Mouse (Mus musculus) R1 (cell line): ENCODE measurements around the gene Slc1a7.

Experiments
- DNase-seq: peaks from one replicate; pipeline ENCODE4 v3.0.0-alpha.2; 2018; ENCODE audit warnings: low read depth, low spot score

Gene Slc1a7

DNA sequence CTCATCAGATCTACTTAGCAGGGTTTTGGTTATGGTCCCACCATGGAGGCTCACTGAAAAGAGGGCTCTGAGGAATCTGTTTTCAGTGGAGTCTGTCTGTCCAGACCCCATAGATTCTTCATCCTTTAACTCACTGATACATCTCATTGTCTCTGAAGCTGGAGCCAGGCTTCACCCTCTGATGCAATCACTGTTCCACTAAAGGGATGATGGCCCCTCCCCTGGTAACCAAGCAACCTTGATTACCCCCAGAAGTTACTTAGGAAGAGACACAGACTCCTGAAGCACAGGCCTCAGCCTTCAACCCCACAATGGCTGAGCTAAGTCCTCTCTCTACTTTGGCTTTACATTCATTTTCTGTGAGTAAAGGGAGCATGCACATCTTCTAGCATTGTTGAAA is 1.6 kb downstream of the Slc1a7 start:
- peak; percentile 31 for DNase-seq

DNA sequence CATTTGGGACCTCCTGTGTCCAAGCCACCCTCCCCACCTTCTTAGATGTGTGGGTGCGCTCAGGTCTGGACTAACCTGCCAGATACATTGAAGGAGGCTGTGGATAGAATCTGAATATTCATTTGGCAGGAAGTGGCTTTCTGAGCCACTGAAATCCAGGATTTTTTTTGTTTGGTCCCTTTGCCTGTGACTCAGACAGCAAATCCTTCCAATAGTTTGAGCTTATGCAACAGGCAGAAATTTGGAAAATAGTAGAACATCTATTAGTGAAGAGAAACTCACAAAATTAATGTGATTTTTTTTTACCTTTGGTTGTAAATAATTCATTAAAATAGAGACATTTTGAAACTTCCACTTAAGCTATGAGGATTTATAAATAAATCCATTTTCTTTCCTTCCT is 3.0 kb downstream of the Slc1a7 start:
- no peak for DNase-seq

DNA sequence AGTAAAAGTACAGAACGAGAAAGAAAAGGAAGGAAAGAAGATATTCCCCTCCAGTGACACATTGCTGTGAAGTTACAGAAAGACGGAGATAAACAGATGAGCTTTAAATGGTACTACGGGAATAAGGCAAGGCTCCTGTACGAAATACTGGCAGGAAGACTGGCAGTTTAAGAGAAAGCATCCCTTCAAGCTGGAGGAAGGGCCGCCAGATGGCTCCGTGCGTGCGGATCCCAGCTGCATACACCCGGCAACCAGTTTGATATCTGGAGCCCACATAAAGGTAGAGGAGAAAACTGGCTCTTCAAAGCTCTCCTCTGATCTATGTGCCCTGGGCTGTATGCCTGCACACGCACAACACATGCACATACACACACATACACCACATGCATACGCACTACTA is 6.4 kb downstream of the Slc1a7 start:
- DNase-seq = no peak

DNA sequence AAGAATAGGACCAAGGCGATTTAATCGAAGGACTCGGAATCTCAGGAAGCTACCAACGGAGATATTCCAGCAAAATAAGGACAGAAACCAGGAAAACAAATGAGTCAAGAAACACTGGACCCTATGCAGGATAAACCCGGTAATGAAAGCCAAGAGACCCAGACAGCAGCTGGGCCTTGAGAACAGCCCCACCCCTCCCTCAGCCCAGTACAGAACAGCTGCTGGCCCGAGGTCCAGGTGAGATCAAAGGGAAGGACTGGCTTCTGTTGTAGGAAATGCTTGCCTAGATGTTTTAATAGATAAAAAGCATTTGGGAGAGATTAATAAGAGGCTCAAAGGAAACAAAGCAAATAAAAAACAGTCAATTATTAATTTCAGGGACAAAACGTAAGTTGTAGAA is 6.9 kb downstream of the Slc1a7 start:
- no peak for DNase-seq

DNA sequence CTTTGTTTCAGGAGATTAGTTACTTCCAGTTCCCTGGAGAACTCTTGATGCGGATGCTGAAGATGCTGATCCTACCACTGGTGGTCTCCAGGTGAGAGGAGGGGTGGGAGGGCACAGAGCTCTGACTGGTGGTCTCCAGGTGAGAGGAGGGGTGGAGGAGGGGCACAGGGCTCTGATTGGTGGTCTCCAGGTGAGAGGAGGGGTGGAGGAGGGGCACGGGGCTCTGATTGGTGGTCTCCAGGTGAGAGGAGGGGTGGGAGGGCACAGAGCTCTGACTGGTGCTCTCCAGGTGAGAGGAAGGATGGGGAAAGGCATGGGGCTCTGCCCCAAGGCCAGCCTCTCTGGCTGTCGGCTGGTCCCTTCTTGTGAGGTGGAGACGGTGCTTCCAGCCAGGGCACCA is 9.5 kb downstream of the Slc1a7 start:
- no peak for DNase-seq

DNA sequence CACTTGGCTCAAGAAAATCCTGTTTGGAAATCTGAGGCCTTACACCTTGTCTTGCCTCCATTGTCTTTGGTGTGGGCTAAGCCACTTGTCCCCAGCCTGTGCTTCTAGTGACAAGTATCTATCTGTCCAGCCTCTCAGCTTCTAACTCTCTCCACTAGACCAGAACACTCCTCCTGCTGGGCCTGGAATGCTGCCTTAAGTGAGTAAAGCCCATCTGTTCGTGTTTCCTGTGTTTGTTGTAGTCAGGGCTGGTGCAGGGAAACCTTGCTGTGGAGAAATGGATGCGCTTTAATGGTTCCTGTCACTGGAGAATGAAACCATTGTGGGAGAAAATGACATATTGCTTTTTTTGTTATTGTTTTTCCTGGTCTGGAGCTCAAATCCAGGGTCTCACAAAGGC is 11.4 kb downstream of the Slc1a7 start:
- DNase-seq = no peak

DNA sequence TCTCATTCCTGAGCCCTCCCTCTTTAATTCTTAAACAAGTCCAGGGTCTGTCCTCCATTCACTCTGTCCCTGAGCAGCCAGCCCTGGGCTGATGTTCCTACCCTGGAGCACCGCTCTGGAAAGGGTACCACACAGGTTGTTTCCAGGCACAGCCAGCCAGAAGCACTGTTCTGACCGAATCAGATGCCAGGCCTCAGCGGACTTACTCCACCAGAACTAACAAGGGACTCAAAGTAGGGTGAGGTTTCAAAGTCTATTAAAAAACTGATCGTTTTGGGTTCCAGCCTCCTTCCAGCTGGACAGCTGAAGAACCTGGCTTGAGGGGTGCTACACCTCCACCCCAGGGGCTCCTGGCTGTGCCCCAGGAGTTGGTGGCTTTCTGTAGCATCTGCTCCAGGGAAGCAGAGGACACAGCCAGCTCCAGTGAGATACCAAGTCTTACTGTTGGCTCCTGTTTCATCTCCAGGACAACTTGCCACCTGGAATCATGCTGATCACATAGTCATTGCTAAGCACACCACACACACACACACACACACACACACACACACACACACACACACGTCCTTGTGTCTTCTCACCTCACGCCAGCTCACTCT is 12.0 kb downstream of the Slc1a7 start:
- DNase-seq = no peak

DNA sequence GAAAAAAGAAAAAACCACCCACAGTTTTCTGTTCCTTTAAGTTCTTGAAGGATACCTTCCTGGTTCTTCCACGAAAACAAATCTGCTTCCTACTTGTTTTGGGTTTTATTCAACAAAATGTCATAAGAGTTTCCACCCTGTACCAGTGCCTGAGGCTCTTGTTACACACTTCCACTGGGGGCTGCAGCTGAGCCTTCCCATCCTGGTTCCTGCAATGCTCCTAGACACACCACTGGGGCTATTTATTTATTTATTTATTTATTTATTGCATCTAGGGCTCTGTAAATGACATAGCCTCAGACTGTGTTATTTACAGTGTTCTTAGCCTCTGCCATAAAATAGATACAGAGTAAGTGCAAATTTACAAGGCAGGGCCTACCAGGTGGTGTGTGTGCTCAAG is 15.6 kb downstream of the Slc1a7 start:
- no peak for DNase-seq

DNA sequence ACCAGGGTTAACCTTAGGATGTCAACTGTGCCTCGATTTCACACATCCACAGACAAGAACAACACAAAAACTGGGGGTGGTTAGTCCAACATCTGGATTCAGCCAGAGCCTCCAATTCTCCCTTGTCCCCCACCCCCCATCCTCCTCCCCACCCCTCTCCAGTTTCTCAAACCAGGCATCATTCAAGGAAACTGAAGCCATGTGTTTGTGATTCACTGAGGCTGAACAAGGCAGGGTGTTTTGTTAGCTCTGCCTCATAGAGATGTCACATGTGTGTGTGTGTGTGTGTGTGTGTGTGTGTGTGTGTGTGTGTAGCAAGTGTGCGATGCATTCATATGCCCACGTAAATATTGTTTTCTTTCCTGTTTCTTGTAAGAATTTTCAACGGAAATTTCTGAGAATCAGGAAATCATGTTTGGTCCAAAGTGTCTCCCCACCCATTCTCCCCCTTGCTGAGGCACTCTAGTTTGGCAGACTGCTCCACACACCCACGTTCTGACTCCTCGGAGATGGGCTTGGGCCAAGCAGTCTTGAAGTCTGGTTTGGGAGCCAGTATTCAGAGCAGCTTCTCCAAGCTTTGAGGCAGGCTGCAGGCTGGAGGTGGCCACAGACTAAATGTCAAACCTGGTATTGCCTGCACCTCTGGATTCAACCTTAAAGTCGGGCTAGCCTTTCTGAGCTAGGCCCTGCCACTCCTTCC is 16.3 kb downstream of the Slc1a7 start:
- no peak for DNase-seq

DNA sequence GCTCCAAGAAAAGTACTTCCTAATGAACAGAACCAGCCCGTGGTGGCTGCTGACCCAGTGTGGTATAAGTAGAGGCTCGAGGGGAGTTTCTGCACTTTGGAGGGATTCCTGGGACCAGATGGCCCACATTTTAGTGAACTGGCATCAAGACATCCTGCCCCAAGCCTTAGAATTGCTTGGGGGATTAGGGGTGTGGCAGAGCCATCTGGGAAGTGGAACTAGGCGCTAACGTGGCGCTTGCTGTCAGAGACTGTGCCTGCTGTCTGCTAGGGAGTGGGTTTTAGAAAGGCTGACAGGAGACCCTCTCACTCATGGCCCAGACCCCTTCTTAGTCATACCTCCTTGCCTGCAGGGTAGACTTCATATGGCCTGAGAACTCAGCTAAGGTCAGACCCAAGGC is 17.7 kb downstream of the Slc1a7 start:
- DNase-seq = no peak

DNA sequence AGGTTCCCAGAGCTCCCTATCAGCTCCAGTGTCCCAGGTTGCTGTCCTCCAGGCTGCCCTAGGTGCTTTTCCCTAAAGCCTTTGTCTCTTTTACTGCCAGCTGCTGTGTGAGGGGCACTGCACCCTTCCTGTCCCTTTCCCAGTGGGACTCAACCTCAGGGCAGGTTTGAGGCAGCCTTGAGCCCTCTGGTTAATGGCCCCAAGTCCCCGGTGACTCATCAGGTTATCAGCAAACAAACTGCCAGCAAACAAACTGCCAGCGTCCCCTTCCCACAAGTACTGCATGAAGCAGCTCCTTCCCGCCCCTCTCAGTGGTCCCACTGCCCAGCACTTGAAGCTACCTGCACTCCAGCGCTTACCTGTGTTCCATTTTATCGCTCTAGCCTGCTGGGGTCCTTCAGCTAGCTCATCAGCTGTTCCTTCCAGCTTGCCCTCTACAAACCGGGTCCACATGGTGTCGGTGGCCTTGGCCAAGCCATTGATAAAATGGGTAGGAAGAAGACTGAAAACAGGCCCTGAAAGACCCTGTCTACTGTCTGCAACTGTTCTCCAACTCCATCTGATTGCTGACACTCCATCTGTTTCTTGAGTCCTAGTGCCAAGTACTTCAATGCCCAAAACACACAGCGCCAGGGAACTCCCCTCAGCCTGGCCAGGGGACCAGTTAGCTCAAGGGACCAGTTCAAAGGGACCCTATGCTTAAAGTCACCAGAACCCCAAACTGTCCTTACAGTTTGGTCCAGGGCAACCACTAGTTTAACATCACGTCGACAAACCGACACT is 18.4 kb downstream of the Slc1a7 start:
- no peak for DNase-seq

DNA sequence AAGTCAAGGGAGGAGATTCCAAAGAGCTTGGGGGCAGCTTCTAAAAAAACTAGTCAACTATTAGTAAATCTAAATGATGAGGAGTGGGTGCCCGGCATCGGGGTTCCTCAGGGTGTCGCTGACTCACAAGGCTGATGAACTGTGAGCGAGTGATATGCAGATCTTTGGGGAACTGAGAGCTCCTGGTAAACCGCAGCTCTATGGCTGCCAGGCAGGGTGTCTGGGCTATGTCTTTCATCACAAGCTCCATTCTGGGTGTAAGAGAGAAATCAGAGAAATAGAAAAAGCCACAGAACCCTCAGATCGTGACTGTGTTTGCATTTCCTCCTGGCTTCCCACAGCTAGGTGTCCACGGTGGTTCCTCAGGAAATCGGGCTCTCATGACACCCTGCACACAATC is 20.8 kb downstream of the Slc1a7 start:
- no peak for DNase-seq

DNA sequence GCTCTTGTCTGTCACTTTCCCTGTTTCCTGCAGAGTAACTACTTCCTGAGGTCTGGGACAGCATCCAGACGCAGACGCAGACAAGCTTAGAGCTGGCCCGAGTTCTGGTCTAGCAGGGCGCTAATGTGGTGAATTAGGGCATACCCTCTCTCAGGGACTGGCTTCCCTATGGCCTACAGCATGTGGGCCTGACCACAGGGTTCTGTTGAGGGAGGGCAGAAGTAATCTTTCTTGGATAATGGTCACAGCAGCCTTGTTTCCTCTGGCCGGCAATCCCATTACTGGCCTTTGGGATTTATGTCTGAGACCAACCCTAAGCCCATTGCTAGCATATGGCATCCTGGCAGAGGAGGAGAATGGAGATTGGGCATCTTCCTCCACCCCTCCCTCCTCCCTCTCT is 22.7 kb downstream of the Slc1a7 start:
- DNase-seq = no peak

DNA sequence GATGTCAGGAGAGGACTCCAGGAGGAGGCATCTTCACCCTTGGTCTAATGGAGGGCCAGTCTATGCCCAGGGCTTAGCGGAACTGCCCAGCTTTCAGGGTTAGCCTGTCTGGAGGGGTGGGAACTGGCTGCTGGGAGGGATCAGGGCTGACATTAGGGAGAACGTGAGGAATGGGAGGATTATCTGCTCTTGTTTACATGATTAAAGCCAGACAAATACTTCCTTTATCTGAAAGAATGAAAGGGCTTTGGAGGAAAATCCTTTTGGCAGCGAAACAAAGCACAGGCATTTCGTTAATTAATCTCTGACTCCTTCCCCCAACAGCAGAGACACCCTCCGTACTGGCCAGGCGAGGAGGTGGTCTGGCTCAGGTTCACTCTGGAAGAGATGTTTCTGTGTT is 23.7 kb downstream of the Slc1a7 start:
- peak; percentile 26 for DNase-seq

DNA sequence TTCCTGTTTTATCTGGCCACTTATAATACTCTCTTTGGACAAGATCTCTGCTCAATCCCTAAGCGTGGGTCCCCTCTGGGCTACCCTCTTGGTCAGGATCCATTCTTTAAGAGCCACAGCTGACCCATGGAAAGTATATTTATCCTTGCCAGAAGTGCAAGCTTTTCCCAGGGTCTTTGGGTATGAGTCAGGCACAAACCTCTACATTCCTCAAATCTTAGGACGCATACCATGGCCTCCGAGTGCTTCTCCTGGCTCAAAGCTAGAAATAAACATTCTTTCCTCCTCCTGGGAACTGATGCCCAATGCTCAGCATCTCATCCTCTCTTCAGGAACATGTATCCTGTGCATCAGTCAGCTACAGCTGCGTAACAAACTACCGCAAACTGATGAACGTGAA is 26.9 kb downstream of the Slc1a7 start:
- DNase-seq = no peak

DNA sequence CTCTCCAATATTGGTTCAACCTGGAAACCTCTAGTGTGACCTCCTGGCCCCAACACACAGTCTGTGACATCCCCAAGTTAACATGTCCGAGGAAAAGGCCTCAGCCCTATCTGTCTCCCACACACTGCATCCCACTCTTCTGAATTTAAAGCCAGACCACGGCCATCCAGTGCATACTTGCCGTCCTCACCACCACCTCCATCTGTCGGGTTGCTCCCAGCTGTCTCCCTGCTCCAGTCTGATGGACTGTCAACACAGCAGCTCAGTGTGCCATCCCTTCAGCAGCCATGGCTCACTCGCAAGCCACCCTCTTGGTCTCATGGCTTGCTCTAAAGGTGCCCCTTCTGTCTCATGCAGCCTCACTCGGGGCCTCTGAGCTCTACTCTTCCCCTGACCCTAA is 27.6 kb downstream of the Slc1a7 start:
- DNase-seq = no peak

DNA sequence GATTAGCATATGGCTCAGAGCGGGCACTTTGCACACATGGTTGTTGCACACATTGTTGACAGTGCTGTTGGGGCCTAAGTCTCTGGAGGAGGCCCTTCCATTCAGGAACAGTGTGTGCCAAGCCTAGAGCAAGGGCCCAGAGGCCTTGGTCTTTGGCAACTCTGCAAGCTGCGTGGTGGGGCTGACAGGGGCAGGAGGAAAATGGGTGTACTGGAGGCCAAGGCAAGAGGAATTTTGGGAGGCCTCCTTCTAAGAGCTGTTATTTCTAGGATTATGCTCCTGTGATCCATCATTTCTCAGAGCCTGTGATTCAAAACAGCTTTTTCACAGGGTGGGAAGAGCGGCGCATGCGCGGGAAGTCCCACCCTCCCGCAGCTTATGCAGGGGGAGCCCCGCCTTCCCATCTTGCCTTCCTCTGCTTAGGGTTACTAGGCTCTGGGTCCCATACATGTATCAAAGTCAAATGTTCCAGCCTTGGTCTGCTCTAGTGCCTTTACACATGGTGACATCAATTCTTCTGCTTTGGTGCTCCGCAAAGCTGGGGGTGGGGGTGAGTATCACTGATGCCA is 28.4 kb downstream of the Slc1a7 start:
- DNase-seq = peak; percentile 47

DNA sequence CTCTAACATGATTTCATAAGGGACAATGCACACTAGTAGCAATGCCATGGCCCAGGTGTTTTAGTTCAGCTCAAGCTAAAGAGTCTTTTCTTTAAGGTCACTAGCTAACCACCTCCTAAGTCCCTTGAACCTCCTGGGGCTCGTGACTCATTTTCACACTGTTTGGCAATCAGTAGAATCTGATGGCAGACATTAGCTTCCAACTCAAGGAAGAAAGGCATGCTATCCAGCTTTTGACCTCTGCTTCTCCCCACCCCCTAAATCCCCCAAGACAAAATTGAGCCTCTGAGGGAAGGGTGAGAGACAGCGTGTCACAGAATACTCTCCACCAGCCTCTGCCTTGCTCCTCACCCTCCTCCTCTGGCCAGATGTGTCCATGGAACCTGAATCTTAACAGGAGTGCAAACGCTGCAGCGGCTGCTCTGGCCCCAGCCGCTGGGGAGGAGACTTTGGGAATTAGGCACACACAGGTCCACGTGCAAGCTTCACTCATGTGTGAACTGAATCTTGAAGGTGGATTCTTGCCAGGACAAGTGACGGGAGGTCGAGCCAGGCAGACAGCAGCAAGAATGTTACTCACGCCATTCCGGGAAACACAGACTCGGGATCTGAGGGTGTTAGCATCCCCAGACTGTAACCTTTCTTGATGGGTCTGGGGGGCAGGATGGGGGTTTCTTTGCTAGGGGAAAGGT is 30.7 kb downstream of the Slc1a7 start:
- no peak for DNase-seq

DNA sequence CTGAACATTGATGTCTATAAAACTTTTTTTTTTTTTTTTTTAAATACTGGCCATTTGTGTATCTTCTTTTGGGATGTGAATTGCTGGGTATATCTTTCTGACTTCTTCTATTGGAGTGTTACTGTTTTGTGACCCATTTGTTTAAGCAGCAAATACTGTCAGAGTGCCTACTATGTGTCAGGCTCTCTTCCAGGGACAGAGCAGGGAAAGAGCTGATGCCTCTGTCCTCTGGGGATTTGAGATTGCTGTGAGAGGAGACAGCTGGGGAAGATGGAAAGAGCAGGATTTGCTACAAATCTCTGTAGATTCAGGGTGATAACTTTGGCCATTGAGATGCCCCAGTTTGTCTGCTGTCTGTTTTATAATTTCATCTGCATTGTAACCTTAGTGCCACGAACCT is 31.2 kb downstream of the Slc1a7 start:
- DNase-seq = no peak

DNA sequence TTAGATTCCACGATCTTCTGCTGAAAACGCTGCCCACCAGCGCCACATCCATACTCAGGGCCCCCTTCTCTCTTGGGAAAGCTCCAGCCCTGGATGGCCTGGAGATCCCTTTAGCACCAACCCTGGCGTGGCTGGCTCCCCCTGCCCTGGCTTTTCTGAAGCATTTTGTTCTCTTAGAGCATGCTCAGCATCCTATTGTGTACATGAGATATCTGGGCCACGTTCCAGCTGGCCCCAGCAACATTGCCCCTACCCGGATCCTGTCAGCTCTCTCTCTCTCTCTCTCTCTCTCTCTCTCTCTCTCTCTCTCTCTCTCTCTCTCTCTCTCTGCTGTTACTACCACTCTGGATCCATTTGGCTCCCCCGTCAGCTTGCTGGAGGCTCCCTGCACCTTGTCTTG is 37.2 kb downstream of the Slc1a7 start:
- DNase-seq = no peak

DNA sequence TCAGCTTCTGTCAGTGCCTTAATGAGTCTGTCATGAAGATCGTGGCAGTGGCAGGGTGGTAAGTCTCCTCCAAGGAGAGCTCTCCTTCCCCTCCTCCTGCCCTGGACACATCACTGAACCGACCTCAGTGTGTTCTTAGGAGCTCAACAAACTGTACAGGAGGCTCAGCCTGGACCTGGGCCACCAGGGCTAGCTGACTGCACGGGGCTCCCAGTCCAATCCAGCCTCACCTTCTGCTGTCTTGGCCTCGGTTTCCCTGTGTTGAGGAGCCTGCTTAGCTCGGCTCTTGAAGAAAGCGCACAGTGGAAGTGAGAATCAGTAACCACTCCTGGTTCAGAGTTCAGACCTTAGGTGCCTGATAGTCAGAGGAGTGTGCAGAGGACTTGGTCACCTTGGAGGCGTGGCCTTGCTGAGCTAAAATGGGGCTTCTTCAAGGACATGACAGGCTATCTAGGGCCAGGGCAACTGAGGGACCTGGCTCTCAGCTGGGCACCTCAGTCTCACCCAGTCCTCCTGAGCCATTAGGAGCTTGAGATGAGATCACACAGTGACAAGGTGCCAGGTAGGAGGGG is 39.5 kb downstream of the Slc1a7 start:
- no peak for DNase-seq

DNA sequence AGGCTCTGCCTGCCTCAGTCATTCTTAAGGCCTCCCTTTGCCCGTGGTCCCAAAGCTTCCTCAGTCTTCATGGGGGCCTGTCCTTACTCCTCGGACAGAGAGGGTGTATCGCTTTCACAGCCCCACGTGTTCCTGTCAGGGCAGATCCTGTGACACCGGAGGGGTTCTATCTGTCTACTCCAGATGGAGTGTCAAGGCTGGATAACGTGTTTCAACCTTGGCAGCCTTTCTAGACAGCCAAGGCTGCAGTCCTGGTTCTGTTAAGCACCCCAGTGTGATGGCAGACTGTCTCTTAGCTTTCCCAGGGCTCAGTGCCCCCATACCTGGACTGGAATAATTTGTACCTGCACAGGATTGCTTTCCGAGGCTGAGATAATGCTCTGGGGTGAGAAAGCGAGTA is 40.4 kb downstream of the Slc1a7 start:
- DNase-seq = no peak
